Mouse (Mus musculus) ES-E14 (cell line): ENCODE data around the gene Rilp.

Experiments used
- ZC3H11A ChIP-seq: IDR thresholded peaks from 2 replicates; pipeline ENCODE4 v1.6.1; 2012; ENCODE audit warnings: low read depth, mild to moderate bottlenecking, inconsistent platforms, low read length, borderline replicate concordance
- ZNF384 ChIP-seq: IDR thresholded peaks from 2 replicates; pipeline ENCODE4 v1.6.1; 2012; ENCODE audit warnings: low read depth, low read length, inconsistent platforms

- TF ChIP-seq ZC3H11A, result no peak
- TF ChIP-seq ZNF384, result no peak
These were observed 21.8 kb downstream of the Rilp start, which contains the start of gene Slc43a2 for GRCm38 (mm10) chr11:75531469-75532242.
